Mouse (Mus musculus) bone marrow macrophage, adult 2 months (primary cell): ENCODE data around the gene Pfkm.

Source experiments
- CTCF ChIP-seq: IDR thresholded peaks from 2 replicates; pipeline ENCODE4 v1.5.1; 2012; ENCODE audit warnings: low read depth, mild to moderate bottlenecking, low read length, moderate library complexity
- POLR2A ChIP-seq: IDR thresholded peaks from 2 replicates; pipeline ENCODE4 v1.6.1; 2012; ENCODE audit warnings: mild to moderate bottlenecking, low read depth, low read length, borderline replicate concordance

DNA sequence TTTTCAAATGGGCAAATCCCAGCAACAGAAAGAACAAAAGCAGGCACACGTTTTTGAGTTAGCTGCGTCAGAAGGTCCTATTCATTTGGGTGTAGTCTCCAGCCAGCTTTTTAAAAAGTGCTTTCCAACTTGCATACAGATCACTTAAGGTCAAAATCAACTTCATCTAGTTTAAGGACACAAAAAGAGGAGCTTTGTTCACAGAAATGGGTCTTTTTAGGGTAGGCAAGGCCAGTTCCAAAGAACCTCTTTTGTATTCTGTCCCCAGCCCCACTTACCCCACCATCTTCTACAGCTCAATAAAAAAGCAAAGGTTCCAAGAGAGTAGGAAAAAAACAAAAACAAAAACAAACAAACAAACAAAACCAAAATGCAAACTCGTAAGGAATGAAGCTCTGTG lies 42.3 kb downstream of the Pfkm start:
- TF ChIP-seq CTCF (no peak), POLR2A (no peak)
